Mouse (Mus musculus) CH12.LX (cell line): Measurements from ENCODE around the gene Pphln1. TPM values are rescaled to one million over a fixed set of nuclear protein-coding genes. Genes with fewer than 3 reads are reported as not detected.
A peak's percentile ranks its signal among the peaks of the same experiment; 100 is the strongest.

Experiments used
- DNase-seq: peaks from one replicate; pipeline ENCODE4 v3.0.0-alpha.2; 2013; ENCODE audit errors: extremely low read depth
- H3K27ac ChIP-seq: 2 replicates; pipeline ENCODE4 v1.5.1; 2012; ENCODE audit warnings: low read depth, mild to moderate bottlenecking, control low read depth, moderate library complexity; ENCODE audit not compliant: insufficient read depth
- H3K27me3 ChIP-seq: replicated peaks from 2 replicates; pipeline ENCODE3; 2012; ENCODE audit warnings: inconsistent platforms
- H3K36me3 ChIP-seq, 2 experiments: replicated peaks in 1 of 2; 2 replicates each; pipeline versions ENCODE3 to v1.6.1; 2012; ENCODE audit warnings: inconsistent platforms in 1 of 2, low read length in 1 of 2, mild to moderate bottlenecking in 1 of 2, mixed read lengths in 1 of 2, moderate library complexity in 1 of 2; ENCODE audit not compliant: control insufficient read depth in 1 of 2, insufficient read depth in 1 of 2
- H3K4me1 ChIP-seq, 2 experiments: 2 replicates each; pipeline ENCODE4 v1.6.1; 2012; ENCODE audit warnings: inconsistent platforms in 1 of 2, moderate library complexity in 1 of 2; ENCODE audit not compliant: insufficient read depth in 2 of 2, control insufficient read depth in 1 of 2
- H3K4me2 ChIP-seq: 2 replicates; pipeline ENCODE4 v1.6.1; 2012; ENCODE audit warnings: low read depth, mild to moderate bottlenecking, control low read depth; ENCODE audit not compliant: poor library complexity, insufficient read depth, severe bottlenecking
- H3K4me3 ChIP-seq, 3 experiments: fragments of 150-350 bp in 1 of 3; sonication (generic) in 1 of 3; replicated peaks in 1 of 3; 2 replicates each; pipeline versions ENCODE3 to v1.5.1; 2011 to 2012; ENCODE audit warnings: low read depth in 2 of 3, low read length in 2 of 3, mild to moderate bottlenecking in 2 of 3, moderate library complexity in 2 of 3, control low read depth in 1 of 3, improper control_type of control experiment in 1 of 3, inconsistent platforms in 1 of 3, mixed read lengths in 1 of 3; ENCODE audit not compliant: poor library complexity in 1 of 3
- H3K79me2 ChIP-seq: replicated peaks from 2 replicates; pipeline ENCODE4 v1.6.1; 2012; ENCODE audit warnings: mild to moderate bottlenecking, moderate library complexity; ENCODE audit not compliant: control insufficient read depth, poor library complexity, insufficient read depth, severe bottlenecking; ENCODE audit errors: extremely low read depth
- H3K9ac ChIP-seq: 2 replicates; pipeline ENCODE4 v1.6.1; 2012; ENCODE audit warnings: low read depth, mild to moderate bottlenecking, control low read depth, moderate library complexity; ENCODE audit not compliant: insufficient read depth
- H3K9me3 ChIP-seq: replicated peaks from 2 replicates; pipeline ENCODE3; 2012; ENCODE audit warnings: low read length, inconsistent platforms, mixed read lengths
- BHLHE40 ChIP-seq: IDR thresholded peaks from 2 replicates; pipeline ENCODE4 v1.6.1; 2011; ENCODE audit warnings: mild to moderate bottlenecking, low read depth, low read length, improper control_type of control experiment
- CHD1 ChIP-seq: IDR thresholded peaks from 2 replicates; pipeline ENCODE4 v1.6.1; 2012; ENCODE audit warnings: low read depth, low read length, improper control_type of control experiment, inconsistent platforms
- CHD2 ChIP-seq: IDR thresholded peaks from 2 replicates; pipeline ENCODE4 v1.6.1; 2011; ENCODE audit warnings: low read length, improper control_type of control experiment
- CTCF ChIP-seq, 2 experiments: IDR thresholded peaks in 1 of 2; conservative IDR thresholded peaks in 1 of 2; 2 replicates each; pipeline ENCODE4 v1.5.1; 2011 to 2012; ENCODE audit warnings: low read depth in 2 of 2, low read length in 2 of 2, improper control_type of control experiment in 1 of 2, inconsistent platforms in 1 of 2, mild to moderate bottlenecking in 1 of 2, moderate library complexity in 1 of 2
- E2F4 ChIP-seq: IDR thresholded peaks from 2 replicates; pipeline ENCODE4 v1.6.1; 2011; ENCODE audit warnings: low read depth, low read length, improper control_type of control experiment; ENCODE audit not compliant: insufficient replicate concordance
- ELF1 ChIP-seq: IDR thresholded peaks from 2 replicates; pipeline ENCODE4 v1.6.1; 2014; ENCODE audit warnings: low read depth, mild to moderate bottlenecking, inconsistent platforms, low read length, improper control_type of control experiment
- EP300 ChIP-seq: IDR thresholded peaks from 2 replicates; pipeline ENCODE4 v1.6.1; 2011; ENCODE audit warnings: low read length, improper control_type of control experiment
- GABPA ChIP-seq: IDR thresholded peaks from 2 replicates; pipeline ENCODE4 v1.6.1; 2012; ENCODE audit warnings: low read depth, low read length, improper control_type of control experiment, inconsistent platforms; ENCODE audit not compliant: insufficient replicate concordance
- HCFC1 ChIP-seq: IDR thresholded peaks from 2 replicates; pipeline ENCODE4 v1.6.1; 2012; ENCODE audit warnings: low read depth, mild to moderate bottlenecking, inconsistent platforms, low read length, improper control_type of control experiment
- JUN ChIP-seq: IDR thresholded peaks from 2 replicates; pipeline ENCODE4 v1.6.1; 2011; ENCODE audit warnings: low read depth, mild to moderate bottlenecking, low read length, improper control_type of control experiment, moderate library complexity; ENCODE audit not compliant: insufficient read depth
- MAZ ChIP-seq: IDR thresholded peaks from 2 replicates; pipeline ENCODE4 v1.6.1; 2012; ENCODE audit warnings: low read depth, mild to moderate bottlenecking, inconsistent platforms, low read length, improper control_type of control experiment, moderate library complexity
- POLR2A ChIP-seq: IDR thresholded peaks from 2 replicates; pipeline ENCODE4 v1.6.1; 2011; ENCODE audit warnings: low read depth, mild to moderate bottlenecking, improper control_type of control experiment, low read length
- RAD21 ChIP-seq: IDR thresholded peaks from 2 replicates; pipeline ENCODE4 v1.6.1; 2011; ENCODE audit warnings: low read depth, mild to moderate bottlenecking, low read length, improper control_type of control experiment, moderate library complexity
- RCOR1 ChIP-seq: conservative IDR thresholded peaks from 2 replicates; pipeline ENCODE4 v1.6.1; 2012; ENCODE audit warnings: low read depth, mild to moderate bottlenecking, inconsistent platforms, low read length, improper control_type of control experiment
- SIN3A ChIP-seq: IDR thresholded peaks from 2 replicates; pipeline ENCODE4 v1.6.1; 2012; ENCODE audit warnings: low read length, improper control_type of control experiment, inconsistent platforms
- SMC3 ChIP-seq: IDR thresholded peaks from 2 replicates; pipeline ENCODE4 v1.6.1; 2011; ENCODE audit warnings: low read depth, low read length, improper control_type of control experiment
- TBP ChIP-seq: conservative IDR thresholded peaks from 2 replicates; pipeline ENCODE4 v1.6.1; 2011; ENCODE audit warnings: low read depth, low read length, improper control_type of control experiment
- USF1 ChIP-seq: IDR thresholded peaks from 2 replicates; pipeline ENCODE4 v1.6.1; 2014; ENCODE audit warnings: low read depth, mild to moderate bottlenecking, inconsistent platforms, low read length, improper control_type of control experiment
- USF2 ChIP-seq: conservative IDR thresholded peaks from 2 replicates; pipeline ENCODE4 v1.6.1; 2011; ENCODE audit warnings: low read depth, low read length, improper control_type of control experiment
- ZMIZ1 ChIP-seq: IDR thresholded peaks from 2 replicates; pipeline ENCODE4 v1.6.1; 2012; ENCODE audit warnings: low read depth, mild to moderate bottlenecking, inconsistent platforms, low read length, improper control_type of control experiment
- dilution Hi-C: fragments of 300-500 bp; cut with MboI; formaldehyde crosslinking; loops from 2 replicates; pipeline ENCODE4 v1.14.3; 2020; ENCODE audit warnings: low sequenced_read_pairs; ENCODE audit not compliant: extremely low pct_unique_long_range_greater_than_20kb, extremely low pct_ligation_motif_present
- in situ Hi-C: fragments of 300-500 bp; cut with MboI; formaldehyde crosslinking; loops from 3 replicates; pipeline ENCODE4 v1.14.3; 2019; ENCODE audit warnings: low sequenced_read_pairs, low pct_ligation_motif_present, low pct_unique_long_range_greater_than_20kb, mixed read lengths
- polyA plus RNA-seq: library from polyadenylated mRNA; unstranded; fragments of >175 nt; gene quantifications from 2 replicates; pipeline ENCODE4 v1.2.1, GENCODE M21; 2012; ENCODE audit warnings: low read depth; ENCODE audit not compliant: insufficient read length
- total RNA-seq, 2 experiments: library from RNA; depleted of rRNA; stranded (reverse); fragments of 300-350 nt in 1 of 2; fragments of >200 nt in 1 of 2; gene quantifications; 2 replicates each; pipeline ENCODE4 v1.2.3; 2012 to 2014

Pphln1 gene
- total and polyA plus RNA-seq, 3 experiments = 22.9 to 63.9 (median 59.3) TPM

DNA sequence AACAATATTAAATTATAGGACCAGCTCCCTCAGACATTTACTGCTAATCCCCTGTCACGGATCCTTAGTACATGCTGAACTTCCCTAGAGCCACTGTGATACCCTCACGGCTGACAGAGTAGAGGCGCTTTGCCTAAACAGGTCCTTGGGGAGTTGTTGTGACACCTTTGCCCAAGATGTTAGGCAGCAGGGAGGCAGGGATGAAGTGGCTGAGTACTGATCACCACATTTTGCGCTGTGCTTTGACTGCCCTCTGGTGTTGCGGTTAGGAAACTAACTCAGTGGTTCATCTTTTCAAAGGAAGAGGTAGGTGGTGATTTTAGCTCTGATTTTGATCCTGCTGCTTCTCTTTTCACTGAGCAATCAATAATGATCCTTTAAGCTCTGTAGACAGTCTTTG lies 40.5 kb downstream of the Pphln1 start (continued):
- TF ChIP-seq RCOR1 (no peak), CHD2 (no peak), E2F4 (no peak), USF2 (no peak), CHD1 (no peak), MAZ (no peak), GABPA (no peak), USF1 (no peak)

DNA sequence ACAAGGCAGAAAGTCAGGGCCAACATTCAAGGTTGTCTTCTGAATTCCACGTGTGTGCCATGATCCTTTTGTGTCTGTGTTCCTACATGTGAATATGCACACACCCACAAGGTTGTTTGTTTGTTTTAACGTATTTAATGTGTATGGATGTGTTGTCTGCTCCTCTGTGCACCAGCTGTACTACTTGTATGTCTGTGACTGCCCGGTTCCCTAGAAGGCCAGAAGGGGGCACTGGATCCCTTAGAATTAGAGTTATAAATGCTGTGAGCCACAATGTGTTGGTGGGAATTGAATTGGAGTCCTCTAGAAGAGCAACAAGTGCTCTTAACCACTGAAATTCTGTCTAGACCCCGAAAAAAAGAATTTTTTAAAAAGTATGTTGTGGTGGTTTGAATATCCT lies 44.1 kb downstream of the Pphln1 start:
- Histone ChIP-seq H3K79me2 (no peaks in the 10 kb centered on the region; the same call in 1 of the 2 replicates), H3K27me3 (no peaks in the 10 kb centered on the region), H3K4me1 (peaks cover 0 to 19% of the 10 kb centered on the region in 2 experiments; a peak in 3 of 4 replicates), H3K4me3 (no peak overlapping the region), H3K27ac (no peak overlapping the region), H3K9ac (no peak overlapping the region), H3K9me3 (no peaks in the 10 kb centered on the region), H3K4me2 (no peak overlapping the region), H3K36me3 (peaks cover 44 to 78% of the 10 kb centered on the region in 2 experiments)
- DNase-seq = no peak
- dilution Hi-C loops = no loop called here
- in situ Hi-C loops = loop anchor here (10.0 kb wide), 1 partner anchor 177 kb away; no protein-coding TSS in a partner anchor
- TF ChIP-seq EP300 = no peak
- TF ChIP-seq CTCF (conservative IDR thresholded peaks at IDR 0.05 in 1 of 2, IDR thresholded peaks at IDR 0.05 in 1 of 2; ENCODE audit: low read depth in 2 of 2, low read length in 2 of 2) = peak in 1 of 2 experiments; percentile 52; a peak in 2 of 4 replicates
- TF ChIP-seq RAD21 = peak; percentile 37
- TF ChIP-seq ELF1 = no peak
- no peak for TF ChIP-seq RCOR1
- no peak for TF ChIP-seq E2F4
- TF ChIP-seq POLR2A = no peak
- no peak for TF ChIP-seq TBP
- no peak for TF ChIP-seq SIN3A
- peak; percentile 23 for TF ChIP-seq SMC3
- TF ChIP-seq BHLHE40 = no peak

DNA sequence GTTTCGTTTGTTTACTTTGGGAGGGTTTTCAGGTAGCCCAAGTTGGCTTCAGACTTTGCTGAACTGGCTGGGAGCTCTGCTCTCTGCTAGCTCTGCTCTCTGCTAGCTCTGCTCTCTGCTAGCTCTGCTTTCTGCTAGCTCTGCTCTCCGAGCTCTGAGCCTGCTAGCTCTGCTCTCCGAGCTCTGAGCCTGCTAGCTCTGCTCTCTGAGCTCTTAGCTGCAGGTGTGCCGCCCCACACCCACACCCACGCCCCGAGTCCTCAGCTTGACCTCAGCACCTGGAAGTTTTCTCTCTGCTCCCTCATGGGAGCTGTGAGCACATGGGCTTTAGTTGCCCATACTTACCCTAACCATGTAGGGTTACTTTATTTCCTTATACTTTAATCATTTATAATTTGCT lies 45.5 kb downstream of the Pphln1 start:
- Histone ChIP-seq H3K27ac (no peak overlapping the region), H3K4me1 (peaks cover 0 to 14% of the 10 kb centered on the region in 2 experiments; a peak in 3 of 4 replicates), H3K9me3 (no peaks in the 10 kb centered on the region), H3K4me3 (no peak overlapping the region), H3K4me2 (no peak overlapping the region), H3K79me2 (no peaks in the 10 kb centered on the region; the same call in 1 of the 2 replicates), H3K27me3 (no peaks in the 10 kb centered on the region), H3K9ac (no peak overlapping the region), H3K36me3 (peaks cover 39 to 80% of the 10 kb centered on the region in 2 experiments)
- in situ Hi-C loops = loop anchor here (10.0 kb wide), 1 partner anchor 179 kb away; no protein-coding TSS in a partner anchor
- DNase-seq = no peak
- TF ChIP-seq JUN = no peak
- TF ChIP-seq SIN3A = no peak
- no peak for TF ChIP-seq ZMIZ1
- TF ChIP-seq USF1 = no peak
- no peak for TF ChIP-seq HCFC1
- dilution Hi-C loops = no loop called here
